Mouse (Mus musculus): ENCODE data around the gene Avpr2. TPM values are rescaled to one million over a fixed set of nuclear protein-coding genes. Genes with fewer than 3 reads are reported as not detected.

Gene Avpr2
- total RNA-seq (2014; rRNA removed) = not detected in 2 replicates
- not detected in 2 replicates for polyA plus RNA-seq (2015; fragmentation: Nextera tagmentation; extraction: Ambion mirVana)

DNA sequence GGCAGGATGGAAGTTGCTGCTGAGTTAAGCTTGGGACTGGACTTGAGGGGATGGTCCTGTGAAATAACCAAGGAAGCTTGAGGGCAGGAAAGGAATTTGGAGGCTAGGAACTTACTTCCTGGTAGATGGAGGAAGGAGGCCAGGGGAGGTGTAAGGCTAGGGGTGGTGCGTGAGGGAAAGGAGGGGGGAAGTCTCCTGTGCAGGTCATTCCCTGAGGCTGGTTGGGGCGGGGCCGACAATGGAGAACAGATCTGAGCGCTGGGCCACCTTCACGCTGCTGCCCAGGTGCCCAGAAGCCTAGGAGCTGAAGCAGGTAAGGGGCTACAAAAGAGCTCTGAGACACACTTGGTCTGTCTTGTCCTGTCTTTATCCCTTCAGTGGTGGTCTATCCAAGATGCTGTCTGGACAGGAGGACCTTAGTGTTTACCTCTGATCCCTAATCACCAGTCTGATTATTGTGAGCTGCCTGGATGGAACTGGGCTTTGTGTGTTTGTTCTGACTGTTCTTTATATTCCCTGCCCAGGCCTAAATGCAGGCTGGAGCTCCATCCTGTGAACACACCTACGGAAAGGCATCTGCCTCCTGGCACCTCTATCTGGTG, at the start of gene Avpr2:
Gene Avpr2, plus strand, starts transcription at position 552 of the 602 bp plus-strand sequence.
- no peak within 1 kb of the TSS for H3K4me3 ChIP-seq (ENCODE audit: low read depth, low read length)
- 87% methylated on average over 6 of the region's 6 CpGs for WGBS
- H3K4me2 ChIP-seq (ENCODE audit: low read depth) = no peak within 1 kb of the TSS
- no peaks in the 10 kb centered on the region for H3K4me1 ChIP-seq (ENCODE audit: insufficient read depth)
- no peak for TF ChIP-seq CTCF (IDR thresholded peaks at IDR 0.05; ENCODE audit: low read depth)
- ATAC-seq (no peak), DNase-seq (no peak)
- no peaks in the 10 kb centered on the region for H3K27me3 ChIP-seq (ENCODE audit: insufficient read depth, low read length)
- no peak within 1 kb of the TSS for H3K9ac ChIP-seq
- no peak within 1 kb of the TSS for H3K27ac ChIP-seq (ENCODE audit: low read depth, low read length)
- no peaks in the 10 kb centered on the region for H3K9me3 ChIP-seq (ENCODE audit: low read length)
- no peaks in the 10 kb centered on the region for H3K36me3 ChIP-seq (ENCODE audit: insufficient read depth)

DNA sequence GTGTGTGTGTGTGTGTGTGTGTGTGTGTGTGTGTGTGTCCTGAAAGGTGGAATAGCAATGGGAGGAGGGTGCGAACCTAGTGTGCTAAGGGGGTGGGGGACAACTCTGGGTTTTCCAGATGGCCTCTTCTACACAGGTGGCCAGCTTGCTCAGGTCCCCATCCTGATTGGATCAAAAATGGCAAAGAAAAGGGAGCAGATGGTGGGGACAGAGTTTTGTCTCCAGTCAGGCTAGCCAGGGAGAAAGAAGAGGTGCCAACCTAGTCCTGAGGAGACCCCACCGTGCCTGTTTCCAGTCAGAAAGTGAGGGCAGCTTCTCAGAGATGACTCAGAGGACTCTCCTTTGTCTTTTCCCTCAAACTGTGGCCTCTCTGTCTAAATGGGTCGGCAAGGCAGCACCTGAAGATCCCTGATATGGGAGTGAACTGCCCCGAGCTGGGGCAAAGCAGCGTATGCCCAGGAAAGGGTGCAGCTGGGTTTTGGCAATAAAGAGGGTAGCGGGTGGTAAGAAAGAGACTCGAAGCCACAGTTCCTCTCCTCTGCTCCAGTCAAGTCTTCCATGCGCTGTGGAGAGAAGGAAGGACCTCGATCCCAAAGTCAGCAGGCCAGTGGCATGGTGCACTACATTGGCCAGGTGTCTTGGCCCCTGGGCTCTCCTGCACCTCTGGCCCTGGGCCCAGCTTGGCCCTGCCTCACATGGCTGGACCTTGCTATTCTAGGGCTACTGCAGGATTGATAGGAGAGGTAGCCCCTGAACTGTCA, 37.4 kb upstream of the Avpr2 start:
- Histone ChIP-seq H3K27ac (ENCODE audit: low read depth, low read length) (no peak overlapping the region), H3K4me1 (ENCODE audit: insufficient read depth) (no peaks in the 10 kb centered on the region), H3K9me3 (ENCODE audit: low read length) (no peaks in the 10 kb centered on the region), H3K4me2 (ENCODE audit: low read depth) (no peak overlapping the region), H3K9ac (no peak overlapping the region), H3K4me3 (ENCODE audit: low read depth, low read length) (no peak overlapping the region), H3K27me3 (ENCODE audit: insufficient read depth, low read length) (no peaks in the 10 kb centered on the region), H3K36me3 (ENCODE audit: insufficient read depth) (peaks cover 8% of the 10 kb centered on the region; the same call in 1 of the 2 replicates)
- DNase-seq (no peak), ATAC-seq (0 out of 2 replicates have a peak, but pooled peaks have one; percentile 5)
- WGBS = 78% methylated on average over 8 of the region's 9 CpGs
- TF ChIP-seq CTCF (IDR thresholded peaks at IDR 0.05; ENCODE audit: low read depth) = no peak

DNA sequence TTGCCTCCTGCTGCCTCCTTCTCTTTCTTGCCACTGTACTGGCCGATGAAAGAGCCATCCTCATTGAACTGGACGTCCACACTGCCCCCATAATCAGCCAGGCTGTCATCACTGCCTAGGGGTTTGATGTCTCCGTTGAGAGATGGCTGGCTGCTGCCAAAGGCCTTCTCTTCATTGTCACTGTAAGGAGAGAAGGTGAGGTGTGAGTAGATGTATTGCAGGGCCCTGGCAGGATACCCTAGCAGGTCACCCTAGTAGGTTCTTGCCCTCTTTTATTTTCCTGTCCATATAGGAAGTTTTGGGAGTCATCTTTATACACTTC, 36.9 kb upstream of the Avpr2 start:
- H3K36me3 ChIP-seq (ENCODE audit: insufficient read depth) = peaks cover 13% of the 10 kb centered on the region; the same call in 1 of the 2 replicates
- H3K4me1 ChIP-seq (ENCODE audit: insufficient read depth) = no peaks in the 10 kb centered on the region
- TF ChIP-seq CTCF (IDR thresholded peaks at IDR 0.05; ENCODE audit: low read depth) = no peak
- no peak overlapping the region for H3K9ac ChIP-seq
- H3K27me3 ChIP-seq (ENCODE audit: insufficient read depth, low read length) = no peaks in the 10 kb centered on the region
- no peak overlapping the region for H3K4me3 ChIP-seq (ENCODE audit: low read depth, low read length)
- no peak for ATAC-seq
- WGBS = 62% methylated on average over 3 of the region's 3 CpGs
- H3K27ac ChIP-seq (ENCODE audit: low read depth, low read length) = no peak overlapping the region
- H3K9me3 ChIP-seq (ENCODE audit: low read length) = no peaks in the 10 kb centered on the region
- no peak for DNase-seq
- H3K4me2 ChIP-seq (ENCODE audit: low read depth) = no peak overlapping the region

DNA sequence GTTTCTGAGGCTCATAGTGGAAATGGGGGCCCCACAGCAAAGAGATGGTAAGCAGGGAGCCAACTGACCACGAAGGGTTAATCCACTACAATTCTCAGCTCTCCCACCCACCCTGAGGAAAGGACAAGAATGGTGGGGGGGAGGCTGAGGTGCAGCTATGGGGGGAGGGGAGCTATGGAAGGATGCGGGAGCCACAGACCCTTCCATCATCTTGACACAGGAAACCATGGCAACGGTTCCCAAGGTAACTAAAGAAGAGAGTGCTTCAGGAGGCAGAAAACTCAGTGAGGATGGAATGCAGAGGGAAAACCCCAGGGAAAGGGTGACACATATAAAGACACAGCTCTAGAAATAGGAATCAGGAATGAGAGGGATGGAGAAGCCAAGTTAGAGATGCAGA, 27.2 kb upstream of the Avpr2 start:
- H3K36me3 ChIP-seq (ENCODE audit: insufficient read depth) = peaks cover 22% of the 10 kb centered on the region
- 63% methylated on average over 3 of the region's 3 CpGs for WGBS
- no peaks in the 10 kb centered on the region for H3K4me1 ChIP-seq (ENCODE audit: insufficient read depth)
- H3K4me3 ChIP-seq (ENCODE audit: low read depth, low read length) = no peak overlapping the region
- no peak overlapping the region for H3K27ac ChIP-seq (ENCODE audit: low read depth, low read length)
- H3K9me3 ChIP-seq (ENCODE audit: low read length) = no peaks in the 10 kb centered on the region
- DNase-seq (peak; percentile 50), ATAC-seq (peak; percentile 75; the same call in 1 of the 2 replicates)
- H3K4me2 ChIP-seq (ENCODE audit: low read depth) = no peak overlapping the region
- no peaks in the 10 kb centered on the region for H3K27me3 ChIP-seq (ENCODE audit: insufficient read depth, low read length)
- no peak for TF ChIP-seq CTCF (IDR thresholded peaks at IDR 0.05; ENCODE audit: low read depth)
- no peak overlapping the region for H3K9ac ChIP-seq

DNA sequence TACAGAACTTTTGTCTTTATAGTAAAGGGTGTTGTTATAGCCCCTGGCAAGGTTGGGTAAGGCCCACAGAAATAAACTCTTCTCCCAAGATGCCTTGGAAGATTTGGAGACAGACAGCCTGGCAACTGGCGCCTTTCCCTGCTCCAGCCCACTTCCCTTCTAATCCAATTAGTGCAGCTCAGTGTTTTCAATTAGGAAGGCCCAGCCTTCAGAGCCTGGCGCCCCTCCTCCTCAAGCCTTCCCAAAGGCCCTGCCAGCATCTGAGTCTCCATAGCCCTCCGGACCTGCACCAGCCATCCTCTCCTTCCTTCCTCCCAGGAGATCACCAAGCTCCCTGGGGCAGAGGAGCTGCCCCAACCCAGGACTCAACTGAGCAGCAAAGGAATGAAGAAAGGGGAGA, 24.6 kb upstream of the Avpr2 start:
- peak; percentile 59; the same call in 1 of the 2 replicates for ATAC-seq
- Histone ChIP-seq H3K9ac (no peak overlapping the region), H3K4me1 (ENCODE audit: insufficient read depth) (no peaks in the 10 kb centered on the region), H3K4me3 (ENCODE audit: low read depth, low read length) (no peak overlapping the region), H3K9me3 (ENCODE audit: low read length) (no peaks in the 10 kb centered on the region), H3K27ac (ENCODE audit: low read depth, low read length) (peak overlapping the region; percentile 35; the same call in 1 of the 2 replicates), H3K36me3 (ENCODE audit: insufficient read depth) (peaks cover 4% of the 10 kb centered on the region; the same call in 1 of the 2 replicates), H3K27me3 (ENCODE audit: insufficient read depth, low read length) (no peaks in the 10 kb centered on the region), H3K4me2 (ENCODE audit: low read depth) (no peak overlapping the region)
- TF ChIP-seq CTCF (IDR thresholded peaks at IDR 0.05; ENCODE audit: low read depth) = no peak
- WGBS = 21% methylated on average over 3 of the region's 3 CpGs
- peak; percentile 34 for DNase-seq

DNA sequence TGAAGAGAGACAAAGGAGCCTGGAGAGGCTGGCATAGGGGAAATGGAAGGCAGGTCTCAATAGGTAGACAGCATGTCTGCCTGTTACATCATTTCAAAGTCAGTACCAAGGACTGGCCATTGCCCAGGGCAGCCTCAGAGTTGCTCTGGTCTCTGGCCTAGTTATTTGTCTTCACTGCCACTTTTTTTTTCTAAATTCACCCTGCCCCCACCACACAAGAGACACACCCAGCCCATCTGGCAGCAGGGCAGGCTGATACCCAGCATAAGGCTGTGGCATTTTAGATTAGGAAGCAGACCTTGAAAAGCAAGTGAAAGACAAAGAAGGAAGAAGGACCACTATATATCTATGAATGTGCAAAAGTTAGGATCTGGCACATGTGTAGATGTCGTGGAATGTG, 24.1 kb upstream of the Avpr2 start:
- Histone ChIP-seq H3K36me3 (ENCODE audit: insufficient read depth) (no peaks in the 10 kb centered on the region; the same call in 1 of the 2 replicates), H3K4me3 (ENCODE audit: low read depth, low read length) (no peak overlapping the region), H3K27me3 (ENCODE audit: insufficient read depth, low read length) (no peaks in the 10 kb centered on the region), H3K9ac (no peak overlapping the region), H3K4me2 (ENCODE audit: low read depth) (no peak overlapping the region), H3K4me1 (ENCODE audit: insufficient read depth) (no peaks in the 10 kb centered on the region), H3K9me3 (ENCODE audit: low read length) (no peaks in the 10 kb centered on the region), H3K27ac (ENCODE audit: low read depth, low read length) (peak overlapping the region; percentile 35; the same call in 1 of the 2 replicates)
- TF ChIP-seq CTCF (IDR thresholded peaks at IDR 0.05; ENCODE audit: low read depth) = no peak
- no peak for DNase-seq
- 79% methylated on average over 1 of the region's 1 CpGs for WGBS
- ATAC-seq = no peak

DNA sequence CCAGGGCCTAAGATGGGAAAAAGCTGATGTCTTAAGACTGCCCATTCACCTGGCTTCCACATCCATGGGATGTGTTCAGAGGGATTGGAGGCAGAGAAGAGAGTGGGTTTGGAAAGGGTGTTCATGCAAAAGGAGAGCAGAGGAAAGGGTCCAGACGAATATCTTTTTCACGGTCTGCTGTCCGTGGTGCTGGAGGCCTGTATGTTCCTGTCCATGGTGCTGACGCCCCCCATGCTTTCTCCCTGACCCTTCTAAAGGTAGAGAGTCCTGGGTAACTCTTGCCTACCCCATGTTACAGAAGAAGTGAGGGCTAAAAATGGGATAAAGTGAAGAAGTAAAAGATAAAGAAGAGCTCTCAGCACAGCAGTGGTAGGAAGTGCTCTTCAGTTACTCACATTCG, 22.6 kb upstream of the Avpr2 start:
- Histone ChIP-seq H3K9me3 (ENCODE audit: low read length) (no peaks in the 10 kb centered on the region), H3K4me1 (ENCODE audit: insufficient read depth) (no peaks in the 10 kb centered on the region), H3K27ac (ENCODE audit: low read depth, low read length) (no peak overlapping the region), H3K9ac (no peak overlapping the region), H3K27me3 (ENCODE audit: insufficient read depth, low read length) (no peaks in the 10 kb centered on the region), H3K4me2 (ENCODE audit: low read depth) (no peak overlapping the region), H3K4me3 (ENCODE audit: low read depth, low read length) (no peak overlapping the region), H3K36me3 (ENCODE audit: insufficient read depth) (no peaks in the 10 kb centered on the region; the same call in 1 of the 2 replicates)
- TF ChIP-seq CTCF (IDR thresholded peaks at IDR 0.05; ENCODE audit: low read depth) = no peak
- ATAC-seq (no peak), DNase-seq (no peak)
- 17% methylated on average over 5 of the region's 5 CpGs for WGBS

Data from forebrain, postnatal 0 days (tissue).